Mouse (Mus musculus) bone marrow macrophage, adult 2 months (primary cell): Measurements from ENCODE around the gene Clcn2. TPM values are rescaled to one million over a fixed set of nuclear protein-coding genes. Genes with fewer than 3 reads are reported as not detected.
A peak's percentile ranks its signal among the peaks of the same experiment; 100 is the strongest.

Experiments used
- H3K27ac ChIP-seq: 2 replicates; pipeline ENCODE4 v1.5.1; 2012; ENCODE audit warnings: low read depth, low read length; ENCODE audit not compliant: insufficient read depth
- H3K4me1 ChIP-seq: 2 replicates; pipeline ENCODE4 v1.6.1; 2012; ENCODE audit warnings: low read length; ENCODE audit not compliant: control insufficient read depth, insufficient read depth
- H3K4me3 ChIP-seq: 2 replicates; pipeline ENCODE4 v1.5.1; 2012; ENCODE audit warnings: mild to moderate bottlenecking, low read length, moderate library complexity; ENCODE audit not compliant: insufficient read depth
- CTCF ChIP-seq: IDR thresholded peaks from 2 replicates; pipeline ENCODE4 v1.5.1; 2012; ENCODE audit warnings: low read depth, mild to moderate bottlenecking, low read length, moderate library complexity
- POLR2A ChIP-seq: IDR thresholded peaks from 2 replicates; pipeline ENCODE4 v1.6.1; 2012; ENCODE audit warnings: mild to moderate bottlenecking, low read depth, low read length, borderline replicate concordance
- polyA plus RNA-seq: library from polyadenylated mRNA; stranded (reverse); fragments of >200 nt; gene quantifications from 2 replicates; pipeline ENCODE4 v1.2.4, GENCODE M21; 2012; ENCODE audit not compliant: missing spikeins, insufficient read depth, insufficient read length

Clcn2 gene
- polyA plus RNA-seq, 1 experiment, result 1.0 TPM

- no peak overlapping the region for H3K4me3 ChIP-seq
- H3K4me1 ChIP-seq, result no peaks in the 10 kb centered on the region
- TF ChIP-seq CTCF, result no peak
- TF ChIP-seq POLR2A, result no peak
- H3K27ac ChIP-seq, result no peak overlapping the region
Measured at GRCm38 (mm10) chr16:20735651-20736050, 18.1 kb upstream of the Clcn2 start.

- peak within 1 kb of the TSS; percentile 40 for H3K4me3 ChIP-seq
- no peak for TF ChIP-seq POLR2A
Measured at GRCm38 (mm10) chr16:20733731-20734730, 16.5 kb upstream of the Clcn2 start, which contains the start of gene Thpo. Gene Thpo (minus strand): TSS chr16:20734511.

GRCm38 (mm10) chr16:20732925-20733730 lies 15.6 kb upstream of the Clcn2 start, which contains the start of gene Chrd:
Gene Chrd (plus strand): TSS chr16:20733127.
- H3K4me1 ChIP-seq, result no peaks in the 10 kb centered on the region
- TF ChIP-seq POLR2A (no peak), CTCF (no peak)
- H3K4me3 ChIP-seq, result peak within 1 kb of the TSS; percentile 40
- no peak within 1 kb of the TSS for H3K27ac ChIP-seq

More at GRCm38 (mm10) chr16:20733731-20734730, 16.5 kb upstream of the Clcn2 start, which contains the start of gene Thpo:
- Histone ChIP-seq H3K4me1 (no peaks in the 10 kb centered on the region), H3K27ac (no peak within 1 kb of the TSS)

- no peak overlapping the region for H3K4me3 ChIP-seq
- no peaks in the 10 kb centered on the region for H3K4me1 ChIP-seq
- H3K27ac ChIP-seq, result no peak overlapping the region
- TF ChIP-seq CTCF, result no peak
- TF ChIP-seq POLR2A, result no peak
Measured at GRCm38 (mm10) chr16:20732251-20732924, 14.8 kb upstream of the Clcn2 start.

GRCm38 (mm10) chr16:20731688-20732087 lies 14.1 kb upstream of the Clcn2 start:
- TF ChIP-seq CTCF (no peak), POLR2A (no peak)

GRCm38 (mm10) chr16:20730293-20730711 lies 12.8 kb upstream of the Clcn2 start:
- no peak overlapping the region for H3K27ac ChIP-seq
- H3K4me1 ChIP-seq, result no peaks in the 10 kb centered on the region
- TF ChIP-seq POLR2A (no peak), CTCF (no peak)
- no peak overlapping the region for H3K4me3 ChIP-seq

More at GRCm38 (mm10) chr16:20731688-20732087, 14.1 kb upstream of the Clcn2 start:
- Histone ChIP-seq H3K4me1 (no peaks in the 10 kb centered on the region), H3K27ac (no peak overlapping the region), H3K4me3 (no peak overlapping the region)

GRCm38 (mm10) chr16:20726384-20726783 lies 8.8 kb upstream of the Clcn2 start:
- TF ChIP-seq CTCF (no peak), POLR2A (no peak)
- peaks cover 4% of the 10 kb centered on the region; the same call in 1 of the 2 replicates for H3K4me1 ChIP-seq
- no peak overlapping the region for H3K4me3 ChIP-seq
- no peak overlapping the region for H3K27ac ChIP-seq

GRCm38 (mm10) chr16:20725750-20726149 lies 8.2 kb upstream of the Clcn2 start:
- no peak overlapping the region for H3K27ac ChIP-seq
- H3K4me3 ChIP-seq, result no peak overlapping the region
- peaks cover 4% of the 10 kb centered on the region; the same call in 1 of the 2 replicates for H3K4me1 ChIP-seq
- TF ChIP-seq POLR2A (no peak), CTCF (no peak)

GRCm38 (mm10) chr16:20725321-20725720 lies 7.8 kb upstream of the Clcn2 start:
- Histone ChIP-seq H3K27ac (no peak overlapping the region), H3K4me3 (no peak overlapping the region), H3K4me1 (peaks cover 4% of the 10 kb centered on the region; the same call in 1 of the 2 replicates)
- TF ChIP-seq CTCF (no peak), POLR2A (no peak)
